Mouse (Mus musculus) left cerebral cortex, postnatal 10 days (tissue): ENCODE results near the gene Gabra4. TPM values are rescaled to one million over a fixed set of nuclear protein-coding genes. Genes with fewer than 3 reads are reported as not detected.

ENCODE experiments used
- DNase-seq, 2 experiments: peaks; one replicate each; pipeline ENCODE4 v3.0.0; 2021 to 2022; ENCODE audit warnings: low spot score in 2 of 2, mixed read lengths in 1 of 2; ENCODE audit errors: extremely low spot score in 1 of 2
- intact Hi-C: fragments of 180-260 bp; cut with DNase I; formaldehyde crosslinking; loops from one replicate; pipeline ENCODE4 v1.15.1; 2025
- total RNA-seq, 2 experiments: library from RNA; stranded (reverse); gene quantifications; 2 replicates each; pipeline ENCODE4 v1.2.3; 2021

Gene Gabra4
- 10 to 100 TPM; 66.8 to 67.1 TPM for total RNA-seq

DNA sequence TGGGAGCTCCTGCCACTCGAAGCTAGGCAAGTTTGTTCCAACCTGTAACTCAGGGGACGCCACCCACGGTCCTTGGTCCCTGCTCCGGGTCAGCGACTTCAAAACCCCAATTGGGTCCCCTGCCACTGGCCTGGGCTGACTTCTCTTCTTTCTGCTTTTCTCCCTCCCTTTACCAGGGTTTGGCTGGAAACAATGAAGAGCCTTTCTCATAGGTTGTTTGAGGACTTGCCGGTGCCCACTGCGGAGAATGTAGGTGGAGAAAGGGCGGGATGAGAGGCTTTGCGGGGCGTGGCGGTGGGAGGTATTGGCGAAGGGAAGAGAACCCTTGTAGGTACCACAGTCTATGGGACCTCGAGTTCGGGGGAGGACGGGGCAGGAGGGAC, at the start of gene Gabra4:
Gene Gabra4, minus strand, starts transcription at position 194 of the 383 bp plus-strand sequence.
- DNase-seq = peak in 1 of 2 experiments; percentile 51

DNA sequence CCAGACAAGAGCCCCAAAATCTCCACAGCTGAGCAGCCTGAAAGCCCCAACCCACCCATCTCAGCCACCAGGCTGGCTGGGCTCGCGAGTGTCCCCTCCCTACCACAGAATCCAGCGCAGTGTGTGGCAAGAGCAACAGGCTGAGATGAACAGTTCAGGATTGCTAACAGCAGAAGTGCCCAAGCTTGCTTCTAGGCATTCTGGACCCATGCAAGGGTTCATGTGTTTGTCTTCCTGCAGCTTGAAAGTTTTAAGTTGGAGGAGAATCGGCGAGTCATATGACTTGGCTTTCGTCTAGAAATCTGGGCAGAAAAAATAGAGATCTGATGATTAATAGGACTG, 43.1 kb upstream of the Gabra4 start:
- intact Hi-C loops = loop anchor here (5.0 to 10.0 kb wide), 2 partner anchors 194 to 274 kb away; no protein-coding TSS in a partner anchor
- DNase-seq = no peak

More for the DNA sequence above, at the start of gene Gabra4:
- intact Hi-C loops = no loop called here

DNA sequence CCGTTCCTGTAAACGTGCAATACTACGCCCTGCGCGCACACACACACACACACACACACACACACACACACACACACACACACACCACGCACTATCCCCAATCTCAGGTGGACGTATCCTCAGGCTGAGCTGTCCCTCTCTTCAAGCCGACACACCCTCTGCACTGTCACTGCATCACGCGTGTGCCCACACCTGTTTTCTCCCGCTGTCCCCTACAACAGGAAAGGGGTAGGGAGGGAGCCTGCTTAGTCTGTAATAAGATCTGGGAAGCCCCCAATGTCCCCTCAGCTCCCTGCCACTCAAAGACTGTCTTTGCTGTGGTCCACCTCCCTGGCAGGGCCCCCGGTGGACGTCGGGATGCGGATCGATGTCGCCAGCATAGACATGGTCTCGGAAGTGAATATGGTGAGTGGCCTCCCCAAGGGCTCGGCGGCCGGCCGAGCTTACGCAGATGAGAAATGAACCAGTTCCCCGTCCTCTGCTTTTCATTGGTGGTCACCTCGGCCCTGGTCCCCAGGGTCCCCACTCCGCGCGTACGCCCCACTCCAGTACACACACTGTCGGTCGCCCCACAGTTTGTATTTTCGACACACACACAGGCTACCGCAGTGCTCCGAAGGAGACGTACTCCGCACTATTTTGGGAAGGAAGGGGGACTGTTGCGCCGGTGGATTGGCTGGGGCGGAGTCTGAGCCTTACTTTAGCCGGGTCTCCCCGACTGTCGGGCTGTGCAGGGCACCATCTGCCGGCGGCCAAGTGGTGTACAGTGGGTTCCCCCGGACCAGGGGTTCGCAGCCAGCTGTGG, 42.6 kb upstream of the Gabra4 start:
- intact Hi-C loops = loop anchor here (5.0 to 10.0 kb wide), 2 partner anchors 193 to 274 kb away; no protein-coding TSS in a partner anchor
- DNase-seq = peak; percentile 42 to 76

DNA sequence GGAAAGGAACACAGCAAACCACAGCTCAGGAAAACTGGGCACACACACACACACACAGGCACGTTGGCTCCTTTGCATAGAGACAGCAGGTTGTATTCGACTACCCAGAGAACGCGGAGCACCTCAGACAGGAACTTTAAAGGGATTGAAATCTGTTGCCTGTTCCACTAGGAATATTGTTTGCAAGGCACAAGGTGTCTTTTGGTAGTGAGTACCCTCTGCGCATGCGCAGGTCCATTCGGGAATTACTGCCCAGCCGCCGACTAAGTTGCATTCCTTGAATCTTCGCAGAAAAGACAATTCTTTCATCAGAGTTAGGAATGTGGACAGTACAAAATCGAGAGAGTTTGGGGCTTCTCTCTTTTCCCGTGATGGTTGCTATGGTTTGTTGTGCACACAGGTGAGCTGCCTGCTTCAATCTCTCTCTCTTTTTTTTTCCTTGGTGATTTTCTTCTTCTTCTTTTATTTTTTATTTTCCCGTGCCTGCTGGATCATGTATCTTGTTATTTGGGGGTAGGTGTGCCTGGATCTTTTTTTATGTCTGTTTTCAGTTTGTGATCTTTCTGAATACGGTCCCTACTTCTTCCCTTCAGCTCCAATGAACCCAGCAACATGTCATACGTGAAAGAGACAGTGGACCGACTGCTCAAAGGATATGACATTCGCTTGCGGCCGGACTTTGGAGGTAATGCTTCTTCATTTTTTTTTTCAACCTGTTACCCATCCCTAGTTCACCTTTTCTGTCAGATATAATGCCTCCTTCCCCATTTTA, 41.8 kb upstream of the Gabra4 start:
- intact Hi-C loops = loop anchor here (5.0 to 10.0 kb wide), 2 partner anchors 193 to 275 kb away; no protein-coding TSS in a partner anchor
- peak; percentile 69 to 74 for DNase-seq

DNA sequence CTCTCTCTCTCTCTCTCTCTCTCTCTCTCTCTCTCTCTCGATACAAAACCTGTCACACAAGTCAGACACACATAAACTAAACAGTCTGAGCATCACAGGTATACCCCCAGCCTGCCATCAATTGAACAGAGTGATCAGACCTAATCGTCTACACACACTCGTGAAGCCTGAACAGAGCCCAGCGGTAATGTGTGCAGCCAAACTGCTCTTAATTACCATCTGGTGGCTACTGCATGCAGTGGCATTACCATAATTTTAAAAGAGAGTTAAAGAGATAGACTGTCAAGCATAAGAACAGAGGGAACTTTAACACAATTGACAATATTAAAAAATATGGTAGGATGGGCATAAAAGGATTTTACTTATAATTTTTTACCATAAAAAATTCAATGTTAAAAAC, 7.5 kb upstream of the Gabra4 start:
- intact Hi-C loops = no loop called here
- no peak for DNase-seq

DNA sequence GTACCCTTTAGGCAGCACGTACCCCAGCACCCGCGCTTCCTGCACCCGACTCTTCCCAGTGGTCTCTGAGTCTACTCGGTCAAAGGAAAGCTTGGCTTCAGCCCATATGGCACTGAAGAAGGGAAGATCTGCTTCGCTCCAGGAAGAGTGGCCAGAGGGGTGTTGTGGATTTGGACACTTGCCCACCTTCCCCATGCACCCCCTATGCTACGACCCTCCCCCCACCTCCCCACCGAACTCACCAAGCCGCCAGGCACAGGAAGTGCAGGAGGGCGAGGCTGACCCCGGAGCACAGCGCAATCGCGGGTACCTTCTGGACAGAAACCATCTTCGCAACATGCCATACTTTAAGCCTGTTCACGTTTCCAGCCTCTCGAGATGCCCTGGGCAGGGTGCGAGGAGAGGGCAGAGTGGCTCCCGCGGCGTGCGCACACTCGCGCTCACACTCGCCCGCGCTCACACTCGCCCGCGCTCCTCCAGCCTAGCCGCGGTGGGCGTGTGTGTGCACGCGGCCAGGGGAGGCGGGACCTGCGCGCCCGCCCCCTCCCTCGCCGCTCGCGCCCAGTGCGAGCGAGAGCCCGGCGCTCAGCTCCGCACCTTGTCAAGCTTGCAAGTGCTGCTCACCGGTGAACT, 510 bp downstream of the Gabra4 start, which contains the start of gene Gabrb1:
Gene Gabrb1, plus strand, starts transcription at position 632 of the 633 bp plus-strand sequence.
- intact Hi-C loops = no loop called here
- peak; percentile 27 to 67 for DNase-seq

DNA sequence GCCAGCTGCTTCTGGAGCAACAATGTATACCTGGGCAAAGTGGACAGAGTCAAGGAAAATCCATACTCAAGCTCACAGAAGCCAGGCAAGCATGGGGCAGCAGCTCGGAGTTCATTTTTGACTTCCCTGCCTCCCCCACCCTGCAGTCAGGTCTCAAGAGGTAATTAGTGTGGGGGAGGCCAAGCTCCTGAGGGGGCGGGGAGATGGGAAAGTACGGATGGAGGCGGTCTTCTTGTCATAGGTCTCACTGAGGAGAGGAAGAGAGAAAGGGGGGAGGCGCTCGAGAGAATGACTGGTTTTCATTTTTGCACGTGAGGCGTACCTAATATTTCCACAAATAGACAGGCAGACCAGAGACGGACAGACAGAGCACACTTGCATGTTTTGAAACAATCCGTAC, 1.3 kb downstream of the Gabra4 start:
- intact Hi-C loops = no loop called here
- peak in 1 of 2 experiments; percentile 33 for DNase-seq

DNA sequence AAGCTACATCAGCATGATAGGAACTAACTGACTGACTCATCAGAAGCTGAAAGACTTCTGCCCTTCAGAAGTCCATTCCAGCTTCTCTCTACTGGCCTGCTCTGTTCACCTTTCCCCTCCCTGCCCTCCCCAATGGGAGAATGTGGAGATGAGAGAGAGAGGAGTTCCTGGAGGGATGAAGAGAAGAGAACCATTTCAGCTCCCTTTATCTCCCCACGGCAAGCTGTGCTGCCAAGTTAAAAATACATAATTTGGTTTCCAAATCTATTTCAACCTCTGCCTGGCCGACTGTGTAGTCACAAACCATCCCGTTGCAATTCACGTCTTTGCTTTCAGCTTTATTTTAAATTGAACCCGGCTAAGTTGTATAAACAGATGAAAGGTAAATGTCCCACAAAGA, 4.1 kb downstream of the Gabra4 start:
- DNase-seq = no peak
- intact Hi-C loops = no loop called here

DNA sequence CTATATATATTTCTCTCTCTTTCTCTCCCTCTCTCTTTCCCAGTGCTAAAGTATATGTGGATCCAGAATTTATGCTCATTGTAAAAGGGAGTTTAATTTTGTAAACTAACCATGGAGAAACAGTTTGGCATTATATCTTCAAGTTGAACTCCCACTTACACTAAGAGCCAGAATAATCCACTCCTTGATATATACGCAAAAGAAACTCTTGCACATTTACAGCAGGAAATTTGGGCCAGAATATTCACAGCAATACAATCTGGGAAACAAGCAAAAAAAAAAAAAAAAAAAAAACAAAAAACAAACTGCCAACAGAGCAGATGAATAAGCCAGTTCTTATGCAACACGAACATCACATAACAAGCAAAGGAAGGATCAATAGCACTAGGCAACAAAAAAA, 10.0 kb downstream of the Gabra4 start:
- DNase-seq = no peak
- intact Hi-C loops = no loop called here

DNA sequence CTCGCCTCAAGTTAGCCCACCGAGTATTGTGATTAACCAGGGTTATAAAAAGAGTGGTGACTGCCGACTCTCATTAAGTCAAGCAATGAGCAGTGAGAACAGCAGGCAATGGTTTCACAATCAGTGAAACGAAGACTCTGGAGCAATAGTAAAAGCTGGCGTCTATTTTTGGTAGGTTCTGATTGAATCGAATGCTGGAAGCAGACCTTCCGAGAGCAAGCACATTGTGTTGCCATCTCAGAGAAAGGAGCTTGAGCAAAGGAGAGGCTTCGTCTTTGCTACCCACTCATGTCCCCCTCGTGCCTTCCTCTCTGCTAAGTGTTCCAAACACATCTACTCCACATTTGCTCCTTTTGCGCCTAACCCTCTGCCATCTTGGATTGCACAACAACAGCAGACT, 18.3 kb downstream of the Gabra4 start:
- DNase-seq = no peak
- intact Hi-C loops = no loop called here

DNA sequence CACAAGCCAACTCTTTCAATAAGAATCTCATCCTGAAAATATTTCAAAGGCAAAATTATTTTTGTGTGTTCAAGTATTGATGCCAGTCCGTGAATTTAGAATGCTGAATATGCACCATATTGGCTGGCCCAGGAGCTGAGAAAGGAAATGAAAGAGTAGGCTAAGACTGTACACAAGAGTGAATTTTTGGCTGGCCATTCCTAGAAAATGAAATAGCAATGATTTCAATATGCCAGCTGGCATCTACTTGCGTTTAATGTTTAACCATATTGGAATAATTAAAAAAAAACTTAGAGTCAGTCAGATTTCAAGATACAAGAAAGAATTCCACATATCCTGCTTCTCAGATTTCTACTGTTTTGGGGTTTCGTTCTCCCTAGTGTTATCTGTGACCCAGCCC, 30.3 kb downstream of the Gabra4 start:
- intact Hi-C loops = no loop called here
- DNase-seq = no peak

DNA sequence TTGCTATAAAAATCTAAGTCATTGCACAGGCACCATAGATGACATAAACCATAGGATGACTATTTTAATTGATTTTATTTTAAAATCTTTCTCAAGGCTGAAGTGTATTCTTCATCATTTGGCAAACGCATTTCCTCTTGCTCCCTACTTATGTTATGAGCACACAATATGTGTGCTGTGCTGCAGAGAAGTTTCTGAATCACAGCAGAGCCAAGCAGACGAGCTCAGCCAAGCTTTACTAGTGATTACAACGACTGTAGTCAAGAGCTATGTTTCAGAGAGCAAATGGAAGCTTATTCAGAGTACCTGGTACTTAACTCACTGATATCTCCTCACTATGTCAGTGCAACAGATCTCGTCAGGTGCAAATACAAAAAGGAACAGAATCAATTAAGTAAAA, 41.4 kb downstream of the Gabra4 start:
- no peak for DNase-seq
- intact Hi-C loops = no loop called here

DNA sequence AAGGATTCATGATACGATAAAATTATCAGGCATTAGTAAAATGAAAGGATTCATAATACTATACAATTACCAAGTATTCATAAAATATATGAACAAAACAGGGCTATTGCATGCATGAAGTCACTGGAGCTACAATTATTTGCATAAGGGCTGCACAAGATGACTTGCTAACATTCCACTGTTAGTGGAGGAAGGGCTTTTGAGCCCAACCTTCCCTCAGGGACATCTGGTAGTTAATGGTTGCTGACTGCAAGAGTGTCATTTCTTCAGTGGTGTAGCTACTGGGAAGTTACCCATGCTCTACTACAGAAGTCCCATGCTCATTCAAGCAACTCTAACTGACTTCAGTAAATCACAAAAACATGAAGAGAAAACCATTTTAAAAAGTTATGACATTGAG, 43.8 kb downstream of the Gabra4 start:
- DNase-seq = no peak
- intact Hi-C loops = no loop called here

DNA sequence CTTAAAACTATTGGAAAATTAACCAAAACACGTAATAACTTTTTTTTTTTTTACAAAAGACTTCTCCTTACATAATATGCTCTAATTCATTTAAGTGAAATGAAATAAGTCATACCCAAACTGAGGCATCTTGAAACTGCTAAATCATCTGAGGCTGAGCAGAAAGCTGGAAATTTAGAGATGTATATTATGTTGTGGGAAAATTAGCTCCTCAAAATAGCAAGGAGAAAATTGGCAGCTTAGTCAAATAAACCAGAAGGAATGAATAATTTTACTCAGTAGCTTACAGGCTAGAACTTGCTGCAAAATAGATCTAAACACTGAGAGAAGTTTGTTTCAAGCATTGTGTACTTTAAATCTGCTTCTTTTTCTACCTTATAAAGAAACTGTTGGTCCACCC, 49.4 kb downstream of the Gabra4 start:
- intact Hi-C loops = no loop called here
- no peak for DNase-seq

DNA sequence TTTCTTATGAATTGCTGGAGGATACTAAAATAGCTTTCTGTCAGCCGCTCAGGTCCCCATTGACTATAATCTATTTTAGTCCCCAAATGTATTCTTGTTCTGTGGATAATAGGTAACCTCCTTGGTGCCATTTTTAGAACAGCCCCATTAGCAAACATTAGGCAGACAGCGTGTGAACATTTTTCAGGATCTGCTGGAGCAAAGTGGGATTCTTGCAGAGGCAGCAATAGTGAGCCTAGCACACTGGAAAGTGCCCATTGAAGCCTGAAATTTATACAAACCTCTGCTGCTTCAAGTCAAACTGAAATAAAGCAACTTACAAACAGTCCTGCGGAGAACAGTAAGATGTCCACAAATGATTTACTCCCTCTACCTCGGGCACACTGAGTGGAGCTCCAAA, 51.2 kb downstream of the Gabra4 start:
- intact Hi-C loops = no loop called here
- no peak for DNase-seq

DNA sequence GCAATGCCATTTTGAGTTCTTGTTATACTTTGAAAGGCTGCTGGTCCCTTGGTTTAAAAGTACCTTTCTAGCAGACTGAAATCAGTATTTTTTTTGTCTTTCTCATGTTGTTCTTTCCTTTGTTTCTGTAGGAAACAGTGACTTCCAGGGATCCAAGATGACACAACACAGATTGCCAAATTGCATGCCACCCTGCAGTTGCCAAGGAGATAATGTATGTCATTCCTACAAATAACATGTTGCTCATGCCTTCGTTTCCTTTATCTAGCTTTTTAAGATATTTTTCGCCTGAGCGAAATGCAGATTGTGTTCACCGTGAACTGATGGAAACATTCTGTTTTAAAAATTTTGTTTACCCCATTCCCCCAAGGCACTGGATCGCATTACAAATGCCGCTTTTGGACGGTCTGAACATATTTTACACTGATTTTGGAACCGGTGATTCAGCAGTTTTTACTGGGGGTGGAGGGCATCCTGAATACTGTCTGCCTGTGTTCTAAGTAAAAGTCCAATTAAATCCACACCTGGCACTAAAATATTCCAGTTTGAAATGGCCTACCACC, 53.9 kb downstream of the Gabra4 start:
- intact Hi-C loops = no loop called here
- DNase-seq = peak in 1 of 2 experiments; percentile 14

DNA sequence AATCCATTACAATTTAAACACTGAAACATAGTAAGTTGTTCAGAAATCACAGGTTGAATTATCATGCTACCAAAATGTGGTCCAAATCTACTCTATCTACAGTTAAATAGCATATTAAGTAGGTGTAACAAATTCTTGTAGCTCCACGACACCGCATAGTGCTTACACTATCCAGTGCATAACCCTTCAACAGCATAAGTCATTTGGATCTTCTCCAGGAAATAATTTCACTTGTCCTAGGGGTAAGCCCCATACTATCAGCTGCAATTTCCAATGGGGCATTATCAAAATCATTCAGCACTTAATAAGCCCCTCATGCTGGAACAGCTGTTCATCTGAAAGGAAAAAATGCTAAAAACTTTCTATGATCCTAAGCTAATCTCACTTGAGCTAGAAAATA, 62.8 kb downstream of the Gabra4 start:
- intact Hi-C loops = no loop called here
- no peak for DNase-seq

DNA sequence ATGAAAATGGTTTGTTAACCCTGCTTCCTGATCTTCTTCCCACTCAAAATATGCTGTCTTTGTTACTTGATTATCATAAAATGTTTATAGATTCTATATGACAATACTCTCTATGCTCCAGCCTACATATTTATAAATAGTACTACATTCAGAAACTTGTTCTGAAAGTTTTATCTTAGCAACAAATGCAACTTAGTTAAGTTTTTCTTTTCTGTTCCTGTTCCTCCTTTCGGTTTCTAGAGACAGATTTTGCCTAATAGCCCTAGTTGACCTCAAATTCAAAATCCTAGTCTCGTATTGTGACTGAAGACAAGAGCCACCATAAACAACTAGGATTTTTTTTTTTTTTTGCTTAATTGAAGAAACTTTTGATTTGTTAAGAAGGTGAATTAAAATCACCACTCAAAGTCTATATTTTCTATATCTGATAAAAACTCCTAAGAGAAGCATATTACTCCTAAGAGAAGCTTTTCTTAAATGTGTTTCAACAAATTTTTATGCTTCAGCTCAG, 64.3 kb downstream of the Gabra4 start:
- DNase-seq = no peak
- intact Hi-C loops = no loop called here

DNA sequence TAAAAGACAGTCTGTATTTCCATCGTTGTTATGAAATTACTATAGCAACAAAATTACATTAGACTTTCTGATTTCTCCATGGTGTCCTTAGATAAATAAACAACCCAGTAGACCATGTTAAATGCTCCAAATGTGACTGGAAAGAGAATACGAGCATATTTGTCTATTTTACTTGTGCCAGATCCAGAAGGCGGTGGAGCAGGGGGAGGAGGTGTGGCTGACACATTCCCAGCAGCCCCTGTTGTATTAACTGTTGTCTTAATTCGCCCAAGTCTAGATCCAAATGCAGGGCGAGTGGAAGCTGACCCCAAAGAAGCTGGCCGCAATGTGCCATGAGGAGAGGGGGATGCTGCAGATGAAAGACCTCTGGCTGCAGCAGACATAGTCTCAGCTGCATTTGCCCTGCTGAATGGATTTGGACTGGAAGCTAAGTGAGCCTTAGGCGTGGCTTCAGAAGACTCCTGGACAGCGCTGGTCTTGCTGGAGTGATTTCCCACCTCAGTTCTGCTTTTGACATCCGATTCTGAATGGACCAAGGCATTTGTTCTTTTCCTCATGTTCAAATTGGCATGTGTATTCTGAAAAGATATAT, 86.4 kb downstream of the Gabra4 start:
- DNase-seq = no peak
- intact Hi-C loops = no loop called here
